Mouse (Mus musculus) mesoderm, embryonic 11.5 days (tissue): Measurements from ENCODE around the gene Mast2.

Experiments
- DNase-seq: peaks from one replicate; pipeline ENCODE4 v3.0.0-alpha.2; 2012; ENCODE audit warnings: low read depth, low spot score

Gene Mast2

GRCm38 (mm10) chr4:116406668-116407067 is 57.3 kb downstream of the Mast2 start:
- no peak for DNase-seq

DNA sequence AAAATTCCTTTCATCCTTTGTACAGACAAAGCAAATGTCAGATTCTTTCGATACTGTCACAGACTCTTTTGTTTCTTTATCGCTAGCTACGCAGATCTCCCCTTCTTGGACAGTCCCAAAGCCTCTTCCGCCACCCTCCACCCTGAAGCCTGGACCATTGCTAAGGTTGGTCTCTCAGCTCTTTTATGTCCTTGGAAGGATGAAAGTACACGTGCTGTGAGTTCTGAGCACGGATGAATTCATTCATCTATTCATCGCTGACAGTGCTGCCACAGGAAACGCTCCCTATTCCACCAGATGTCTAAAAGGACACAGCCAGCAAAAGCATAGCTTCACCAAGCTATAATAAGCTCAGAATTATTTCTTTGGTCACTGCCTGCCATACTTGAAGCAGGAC is 58.0 kb downstream of the Mast2 start:
- DNase-seq: peak; percentile 17

DNA sequence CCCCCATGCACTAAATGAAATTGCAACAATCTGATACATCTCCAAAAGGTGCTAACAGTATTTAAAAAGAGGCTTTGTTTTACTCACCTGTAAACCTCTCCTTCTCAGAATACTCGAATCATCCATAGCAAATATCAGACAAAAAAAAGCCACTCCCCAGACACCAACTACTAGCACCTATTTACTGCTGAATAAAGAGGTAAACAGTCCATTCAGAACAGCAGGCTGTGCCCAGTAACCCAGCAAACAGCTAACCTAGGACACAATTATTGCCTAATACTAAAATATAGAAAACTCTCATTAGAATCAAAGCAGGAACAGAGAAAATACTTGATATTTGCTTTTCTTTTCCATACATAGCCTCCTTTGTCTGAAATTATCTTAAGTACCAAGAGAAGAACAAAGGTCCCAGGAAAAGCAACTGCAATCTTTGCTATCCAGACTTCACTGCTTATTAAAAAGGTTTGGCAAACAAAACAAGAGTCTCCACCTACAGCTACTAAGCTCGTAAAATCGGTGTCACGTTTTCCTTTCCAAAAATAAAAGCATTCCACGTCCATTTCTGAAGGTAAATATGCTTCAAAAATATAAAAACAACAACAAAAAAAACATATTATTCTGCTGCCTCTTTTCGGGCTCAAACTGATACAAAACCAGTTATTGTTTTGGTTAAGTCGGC is 58.6 kb downstream of the Mast2 start:
- DNase-seq: no peak

- no peak for DNase-seq
Measured at GRCm38 (mm10) chr4:116403884-116404283, 60.1 kb downstream of the Mast2 start.

GRCm38 (mm10) chr4:116402708-116403107 is 61.3 kb downstream of the Mast2 start:
- no peak for DNase-seq

DNA sequence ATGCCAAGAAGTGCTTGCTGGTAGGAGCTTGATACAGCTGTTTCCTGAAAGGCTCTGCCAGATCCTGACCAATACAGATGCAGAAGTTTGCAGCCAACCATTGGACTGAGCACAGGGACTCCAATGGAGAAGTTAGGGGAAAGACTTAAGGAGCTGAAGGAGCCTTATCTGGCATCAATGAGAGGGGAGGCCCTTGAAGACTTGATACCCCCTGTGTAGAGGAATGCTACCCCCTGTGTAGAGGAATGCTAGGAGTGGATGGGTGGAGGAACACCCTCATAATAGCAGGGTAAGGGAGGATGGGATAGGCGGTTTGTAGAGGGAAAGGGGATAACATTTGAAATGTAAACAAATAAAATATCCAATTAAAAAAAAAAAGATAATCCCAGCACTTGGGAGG is 65.9 kb downstream of the Mast2 start:
- DNase-seq: no peak

GRCm38 (mm10) chr4:116377973-116378667 is 85.9 kb downstream of the Mast2 start:
- no peak for DNase-seq

DNA sequence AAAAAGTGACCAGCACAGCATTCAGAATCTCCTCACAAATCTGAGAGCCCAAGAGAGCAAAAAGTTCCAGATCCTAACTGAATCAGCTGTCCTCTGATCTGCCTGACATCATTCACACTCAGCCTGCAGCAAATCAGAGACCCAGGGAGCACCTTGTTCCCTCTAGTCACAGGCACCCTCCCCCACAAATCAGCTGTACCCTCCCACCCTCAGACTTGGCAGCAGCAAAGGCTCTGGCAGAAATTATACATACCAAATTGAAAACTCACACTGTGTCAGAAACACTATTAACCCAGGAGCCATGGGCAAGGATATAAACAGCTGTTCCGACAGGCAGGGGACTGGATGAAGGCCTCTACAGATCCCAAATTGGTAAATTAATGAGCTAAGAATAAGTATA is 92.3 kb downstream of the Mast2 start:
- no peak for DNase-seq

DNA sequence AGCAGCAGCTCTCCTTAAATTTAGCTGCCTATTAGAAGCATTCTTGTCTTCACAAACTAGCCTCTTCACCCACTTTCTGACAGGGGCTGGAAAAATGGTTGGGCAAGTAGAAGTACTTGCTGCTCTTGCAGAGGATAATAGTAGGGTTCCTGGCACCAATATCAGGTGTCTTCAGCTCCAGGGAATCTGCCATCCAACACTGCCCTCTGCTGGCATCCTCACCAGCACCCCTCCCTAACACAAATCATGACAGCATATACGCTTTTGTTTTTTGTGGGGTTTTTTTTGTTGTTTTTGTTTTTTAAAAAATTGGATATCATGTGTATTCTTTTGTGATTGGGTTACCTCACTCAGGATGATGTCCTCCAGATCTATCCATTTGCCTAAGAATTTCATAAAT is 105.9 kb downstream of the Mast2 start:
- DNase-seq: no peak

- no peak for DNase-seq
Measured at GRCm38 (mm10) chr4:116352919-116353318, 111.1 kb downstream of the Mast2 start.

DNA sequence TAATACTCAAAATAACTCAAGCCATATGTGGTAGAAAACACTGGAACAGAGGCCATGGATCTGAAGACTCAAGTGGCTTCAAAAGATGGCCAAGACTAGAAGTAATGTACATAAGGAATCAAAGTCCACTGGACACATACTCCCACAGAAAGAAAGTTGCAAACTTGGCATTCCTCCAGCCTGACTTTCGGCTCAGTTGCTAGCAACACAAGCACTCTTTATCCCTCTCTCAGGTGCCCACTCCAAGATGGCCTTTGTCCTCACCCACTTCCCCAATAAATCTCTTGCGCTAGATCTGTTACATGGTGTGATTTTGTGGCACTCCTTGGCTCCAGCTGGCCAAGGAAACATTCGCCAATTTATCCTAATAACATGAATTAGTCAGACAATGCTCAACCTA is 111.5 kb downstream of the Mast2 start:
- DNase-seq: no peak

DNA sequence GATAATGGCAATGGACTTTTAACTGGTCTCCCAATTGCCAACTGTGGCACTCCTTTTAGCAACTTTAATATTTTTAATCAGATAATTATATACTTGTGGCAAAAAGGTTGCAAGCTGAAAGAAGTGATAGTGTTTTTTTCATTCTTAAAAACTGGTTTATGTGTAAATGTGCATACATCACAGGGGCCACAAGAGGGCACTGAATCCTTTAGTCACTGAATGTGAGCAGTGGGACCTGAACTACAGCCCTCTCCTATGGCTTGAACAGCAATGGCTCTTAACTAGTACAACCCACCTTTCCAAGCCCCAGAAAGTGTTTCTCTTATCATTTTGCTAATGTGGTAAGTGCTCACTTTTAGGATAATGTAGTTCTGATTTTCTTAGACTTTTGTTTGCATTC is 121.9 kb downstream of the Mast2 start:
- peak; percentile 61 for DNase-seq

DNA sequence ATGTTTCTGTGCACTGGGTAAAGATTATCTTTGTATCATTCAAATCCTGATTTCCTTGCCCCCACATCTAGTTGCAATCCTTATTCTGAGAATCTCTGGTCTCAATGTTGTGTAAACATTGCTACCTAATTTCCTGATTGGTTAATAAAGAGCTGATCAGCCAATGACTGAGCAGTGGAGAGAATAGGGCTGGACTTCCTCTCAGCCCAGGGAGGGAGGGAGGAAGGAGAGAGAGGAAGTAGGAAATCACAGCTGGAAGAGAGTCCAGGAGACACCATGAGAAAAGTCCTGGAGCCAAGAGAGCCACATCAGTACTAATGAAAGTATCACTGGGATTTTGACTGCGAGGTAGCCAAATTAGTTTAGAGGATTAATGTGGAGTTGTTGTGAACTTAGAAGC is 127.7 kb downstream of the Mast2 start:
- no peak for DNase-seq

- no peak for DNase-seq
Measured at GRCm38 (mm10) chr4:116329256-116329655, 134.7 kb downstream of the Mast2 start.

- no peak for DNase-seq
Measured at GRCm38 (mm10) chr4:116322127-116322526, 141.9 kb downstream of the Mast2 start.

DNA sequence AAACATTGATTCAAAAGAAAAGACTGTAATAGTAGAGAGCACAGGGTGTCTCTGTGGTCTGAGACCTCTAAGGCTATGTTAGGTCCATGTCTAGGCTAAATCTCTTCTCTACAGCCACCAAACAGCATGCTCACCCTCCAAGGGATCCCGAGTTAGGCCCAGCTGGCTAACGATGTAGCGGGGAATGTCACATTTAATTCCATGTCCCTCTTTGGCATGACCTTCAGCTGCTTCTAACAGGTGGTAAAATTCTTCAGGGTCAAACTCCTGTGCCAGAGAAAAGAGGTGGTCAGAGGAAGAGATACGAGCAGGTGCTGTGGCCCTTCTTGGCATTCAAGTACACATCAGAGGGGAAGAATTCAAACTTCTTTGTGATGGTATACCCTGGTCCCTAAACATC is 146.4 kb downstream of the Mast2 start:
- DNase-seq: no peak

GRCm38 (mm10) chr4:116304551-116304950 is 159.4 kb downstream of the Mast2 start:
- no peak for DNase-seq

- DNase-seq: no peak
Measured at GRCm38 (mm10) chr4:116300878-116301355, 163.1 kb downstream of the Mast2 start.

DNA sequence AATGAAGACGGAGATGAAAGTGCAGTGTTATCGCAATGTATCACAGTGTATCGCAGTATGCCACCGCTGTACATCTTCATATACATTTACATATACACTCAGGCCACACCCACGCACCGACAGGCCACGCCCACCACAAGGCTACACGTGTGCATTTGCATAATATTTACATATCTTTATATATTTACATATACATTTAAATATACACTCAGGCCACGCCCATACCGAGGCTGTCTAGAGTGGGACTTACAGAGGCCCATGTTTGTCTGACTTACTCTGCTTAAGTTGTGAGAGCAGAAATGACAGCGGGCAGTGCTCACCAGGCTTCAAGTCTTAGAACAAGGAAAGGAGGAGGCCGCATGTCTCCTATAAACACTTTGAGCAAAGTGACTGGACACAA is 170.7 kb downstream of the Mast2 start:
- DNase-seq: no peak

- no peak for DNase-seq
Measured at GRCm38 (mm10) chr4:116291561-116291960, 172.4 kb downstream of the Mast2 start.

- no peak for DNase-seq
Measured at GRCm38 (mm10) chr4:116282211-116282610, 181.8 kb downstream of the Mast2 start.

DNA sequence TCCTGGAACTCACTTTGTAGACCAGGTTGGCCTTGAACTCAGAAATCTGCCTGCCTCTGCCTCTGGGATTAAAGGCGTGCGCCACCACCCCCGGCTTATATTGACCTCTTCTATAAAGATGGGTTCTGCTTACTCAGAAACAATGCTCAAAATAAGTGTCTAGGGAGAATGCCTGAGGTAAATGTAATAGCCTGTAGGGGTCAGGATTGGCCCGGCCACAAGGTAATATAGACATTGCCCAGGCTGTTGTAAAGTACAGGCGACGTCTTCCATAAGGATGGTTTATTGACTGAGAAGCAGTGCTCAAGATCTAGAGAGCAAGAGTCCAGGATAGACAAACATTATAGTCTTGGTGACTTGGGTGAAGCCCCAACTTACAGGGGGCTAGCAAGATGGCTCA is 195.8 kb downstream of the Mast2 start:
- no peak for DNase-seq
